Mouse (Mus musculus) intestine, embryonic 16.5 days (tissue): ENCODE results near the gene Wnt5b. TPM values are rescaled to one million over a fixed set of nuclear protein-coding genes. Genes with fewer than 3 reads are reported as not detected.
A peak's percentile ranks its signal among the peaks of the same experiment; 100 is the strongest.

Source experiments
- ATAC-seq: fragments of 200-750 bp; cut with Nextera tagmentation; 2 replicates; pipeline ENCODE4 v1.8.0; 2017; ENCODE audit warnings: moderate TSS enrichment, moderate library complexity
- H3K27ac ChIP-seq: fragments of 300-500 bp; sonication (generic); 2 replicates; pipeline ENCODE4 v1.5.1; 2014; ENCODE audit warnings: mild to moderate bottlenecking, low read length
- H3K27me3 ChIP-seq: fragments of 300-500 bp; sonication (generic); replicated peaks from 2 replicates; pipeline ENCODE4 v1.6.1; 2014; ENCODE audit warnings: low read length, control low read depth, mixed read lengths; ENCODE audit not compliant: control insufficient read depth, insufficient read depth
- H3K36me3 ChIP-seq: fragments of 300-500 bp; sonication (generic); 2 replicates; pipeline ENCODE4 v1.6.1; 2014; ENCODE audit warnings: low read length, control low read depth; ENCODE audit not compliant: control insufficient read depth, insufficient read depth
- H3K4me1 ChIP-seq: fragments of 300-500 bp; sonication (generic); 2 replicates; pipeline ENCODE4 v1.6.1; 2014; ENCODE audit warnings: low read length, control low read depth, mixed read lengths; ENCODE audit not compliant: control insufficient read depth, insufficient read depth
- H3K4me2 ChIP-seq: fragments of 300-500 bp; sonication (generic); 2 replicates; pipeline ENCODE4 v1.6.1; 2014; ENCODE audit warnings: low read depth, low read length, control low read depth
- H3K4me3 ChIP-seq: fragments of 300-500 bp; sonication (generic); 2 replicates; pipeline ENCODE4 v1.5.1; 2014; ENCODE audit warnings: mild to moderate bottlenecking, low read length
- H3K9ac ChIP-seq: fragments of 300-500 bp; sonication (generic); 2 replicates; pipeline ENCODE4 v1.6.1; 2014; ENCODE audit warnings: low read depth, low read length
- H3K9me3 ChIP-seq: fragments of 300-500 bp; sonication (generic); 2 replicates; pipeline ENCODE4 v1.6.1; 2016; ENCODE audit warnings: low read length, control low read depth; ENCODE audit not compliant: control insufficient read depth
- WGBS: fragments of 180-500 bp; shearing (Covaris S2); extraction: QIAGEN DNeasy Blood & Tissue Kit; methylation state at CpG from one replicate; pipeline ENCODE4 v1.1.7; 2014; 5-methylcytosine and 5-hydroxymethylcytosine counted together
- polyA plus RNA-seq: library from polyadenylated mRNA; unstranded; fragments of >200 nt; fragmentation: Nextera tagmentation; extraction: Ambion mirVana; gene quantifications from 2 replicates; pipeline ENCODE4 v1.2.1, GENCODE M21; 2015

Gene Wnt5b
- polyA plus RNA-seq, 1 experiment from 2014 or later, result 4.0 TPM

DNA sequence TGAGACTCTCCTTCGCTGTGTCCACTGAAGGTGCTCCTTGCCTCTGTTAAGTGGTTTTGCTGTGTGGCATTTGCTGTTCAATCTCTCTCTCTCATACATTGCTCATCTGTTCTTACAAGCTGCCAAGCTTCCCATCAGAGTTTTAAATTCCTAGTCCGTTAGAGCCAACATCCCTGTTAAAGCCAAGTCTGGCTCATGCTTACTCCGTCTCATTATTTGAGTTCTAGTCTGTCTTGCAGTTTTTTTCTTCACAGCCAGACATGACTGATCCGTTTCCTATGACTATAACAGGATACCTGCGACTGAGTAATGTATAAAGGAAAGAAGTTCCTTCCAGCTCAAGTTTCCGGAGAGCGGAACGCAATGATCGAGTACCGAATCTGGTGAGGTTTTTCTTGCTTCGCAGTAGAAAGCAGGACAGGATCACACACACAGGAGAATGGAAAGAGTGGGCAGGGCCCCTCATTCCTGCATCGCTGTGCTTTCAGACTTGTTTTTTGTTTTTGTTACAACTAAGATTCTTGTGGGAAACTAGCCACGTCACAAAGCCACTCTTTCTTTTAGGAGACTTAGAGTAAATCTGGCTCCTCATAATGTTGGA, 34.6 kb downstream of the Wnt5b start:
- no peaks in the 10 kb centered on the region for H3K9me3 ChIP-seq
- H3K27me3 ChIP-seq, result no peaks in the 10 kb centered on the region
- WGBS, result 89% methylated on average over 13 of the region's 13 CpGs
- H3K4me3 ChIP-seq, result no peak overlapping the region
- H3K4me2 ChIP-seq, result no peak overlapping the region
- ATAC-seq, result no peak
- H3K4me1 ChIP-seq, result 0 out of 2 replicates have a peak, but pooled peaks cover 3% of the 10 kb centered on the region
- H3K36me3 ChIP-seq, result no peaks in the 10 kb centered on the region
- no peak overlapping the region for H3K27ac ChIP-seq
- H3K9ac ChIP-seq, result no peak overlapping the region

DNA sequence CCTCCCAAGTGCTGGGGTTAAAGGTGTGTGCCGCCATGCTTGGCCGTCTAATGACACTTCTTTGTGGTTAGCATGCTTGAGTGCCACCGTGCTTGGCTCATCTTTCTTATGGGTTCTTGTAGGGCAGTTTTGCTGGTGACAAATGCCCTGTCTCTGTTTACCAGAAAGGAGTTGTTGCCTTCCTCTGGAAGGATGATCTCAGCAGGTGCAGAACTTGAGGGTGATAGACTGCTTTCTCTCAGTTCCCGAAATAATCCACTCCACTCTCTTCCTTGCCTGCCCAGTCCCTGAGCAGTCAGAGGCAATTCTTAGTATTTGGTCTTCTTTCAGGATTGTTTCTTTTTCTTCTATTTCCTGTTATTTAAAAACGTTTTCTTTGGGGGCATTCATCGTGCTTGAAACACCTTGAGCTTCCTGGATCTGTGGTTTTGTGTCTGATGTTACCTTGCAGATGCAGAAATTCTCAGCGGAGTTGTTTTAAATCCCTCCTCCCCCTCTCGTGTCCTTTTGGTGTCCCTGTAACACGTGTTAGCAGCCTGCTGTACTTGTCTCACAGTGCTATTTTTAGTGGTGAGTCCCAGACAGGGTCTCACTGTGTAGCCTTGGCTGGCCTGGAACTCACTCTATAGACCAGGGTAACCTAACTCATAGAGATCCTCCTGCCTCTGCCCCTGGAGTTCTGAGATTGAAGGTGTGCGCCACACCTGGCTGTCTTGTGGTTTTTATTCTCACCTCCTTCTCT, 35.3 kb downstream of the Wnt5b start:
- H3K27ac ChIP-seq, result no peak overlapping the region
- no peaks in the 10 kb centered on the region for H3K36me3 ChIP-seq
- H3K9ac ChIP-seq, result no peak overlapping the region
- H3K4me1 ChIP-seq, result 0 out of 2 replicates have a peak, but pooled peaks cover 3% of the 10 kb centered on the region
- no peak for ATAC-seq
- no peak overlapping the region for H3K4me3 ChIP-seq
- WGBS, result 78% methylated on average over 10 of the region's 10 CpGs
- no peaks in the 10 kb centered on the region for H3K27me3 ChIP-seq
- H3K9me3 ChIP-seq, result no peaks in the 10 kb centered on the region
- H3K4me2 ChIP-seq, result no peak overlapping the region

DNA sequence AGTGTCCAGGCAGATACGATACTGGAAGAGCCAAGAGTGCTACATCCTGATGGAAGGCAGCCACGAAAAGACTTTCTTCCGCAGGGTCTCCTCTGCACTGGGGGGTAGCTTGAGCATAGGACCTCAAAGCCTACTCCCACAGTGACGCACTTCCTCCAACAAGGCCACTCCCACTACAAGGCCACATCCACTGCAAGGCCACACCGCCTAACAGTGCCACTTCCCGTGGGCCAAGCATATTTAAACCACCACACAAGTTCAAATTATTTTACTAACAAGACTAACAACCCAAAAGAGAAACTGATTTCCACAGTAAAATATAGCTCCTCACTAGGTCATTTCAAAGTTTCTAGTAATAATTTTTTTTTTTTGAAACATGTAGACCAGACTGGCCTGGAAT, 35.9 kb downstream of the Wnt5b start:
- ATAC-seq, result no peak
- no peak overlapping the region for H3K9ac ChIP-seq
- H3K27ac ChIP-seq, result no peak overlapping the region
- H3K36me3 ChIP-seq, result no peaks in the 10 kb centered on the region
- H3K4me1 ChIP-seq, result 0 out of 2 replicates have a peak, but pooled peaks cover 3% of the 10 kb centered on the region
- H3K9me3 ChIP-seq, result no peaks in the 10 kb centered on the region
- WGBS, result 95% methylated on average over 6 of the region's 6 CpGs
- H3K4me2 ChIP-seq, result no peak overlapping the region
- no peak overlapping the region for H3K4me3 ChIP-seq
- no peaks in the 10 kb centered on the region for H3K27me3 ChIP-seq

DNA sequence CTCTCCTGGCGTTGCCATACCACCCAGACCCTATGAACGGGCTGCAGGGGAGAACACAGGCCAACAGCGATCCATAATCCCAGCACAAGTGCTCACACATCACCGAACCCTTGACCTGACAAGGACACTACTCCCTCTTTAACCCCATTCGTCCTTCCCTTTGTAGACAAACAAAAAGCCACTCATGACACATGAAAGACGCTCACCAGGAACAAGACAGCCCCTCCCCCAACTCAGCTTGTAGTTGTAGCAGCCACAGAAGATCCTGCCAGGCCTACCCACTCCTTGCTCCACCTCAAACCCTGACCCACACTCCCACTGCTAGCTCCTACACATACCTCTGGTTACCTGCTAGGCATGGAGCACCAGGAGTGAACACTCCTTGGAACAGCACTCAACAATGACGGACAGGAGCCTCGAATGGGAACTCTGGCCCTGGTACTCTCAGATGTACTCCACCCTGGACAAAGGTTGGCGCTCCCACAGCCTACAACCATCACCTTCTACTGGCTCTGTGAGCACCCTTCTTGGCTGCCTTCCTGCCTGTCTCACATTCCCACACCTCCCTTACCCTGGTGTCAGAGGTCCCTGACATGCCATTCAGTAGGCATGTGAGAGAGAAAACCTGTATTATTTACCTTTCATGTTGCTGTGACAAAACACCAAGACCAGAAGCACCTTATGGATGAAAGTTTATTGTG, 38.5 kb downstream of the Wnt5b start:
- Histone ChIP-seq H3K9ac (no peak overlapping the region), H3K36me3 (no peaks in the 10 kb centered on the region), H3K4me1 (0 out of 2 replicates have a peak, but pooled peaks cover 3% of the 10 kb centered on the region), H3K27ac (no peak overlapping the region), H3K4me3 (no peak overlapping the region), H3K27me3 (no peaks in the 10 kb centered on the region), H3K4me2 (no peak overlapping the region), H3K9me3 (no peaks in the 10 kb centered on the region)
- 0 out of 2 replicates have a peak, but pooled peaks have one; percentile 38 for ATAC-seq
- WGBS, result 75% methylated on average over 9 of the region's 9 CpGs

DNA sequence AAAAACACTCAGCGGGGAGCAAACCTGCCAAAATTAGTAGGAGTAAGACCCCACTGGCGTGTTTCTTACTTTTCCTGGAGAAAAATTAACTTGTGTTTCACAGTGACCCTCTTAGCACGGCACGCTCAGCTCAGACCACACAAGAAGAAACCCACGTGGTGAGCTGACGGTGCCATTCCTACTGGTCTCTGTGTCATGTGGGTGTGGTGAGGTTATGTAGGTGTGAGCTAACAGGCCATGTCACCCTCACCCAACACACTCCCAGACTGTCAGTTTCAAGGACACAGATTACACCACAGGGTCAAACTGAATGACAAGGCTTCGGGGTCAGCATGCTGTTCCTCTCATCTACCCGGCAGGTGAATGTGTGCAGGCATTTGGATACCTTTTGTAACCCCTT, 39.4 kb downstream of the Wnt5b start:
- no peak overlapping the region for H3K27ac ChIP-seq
- no peak for ATAC-seq
- H3K9ac ChIP-seq, result no peak overlapping the region
- H3K27me3 ChIP-seq, result no peaks in the 10 kb centered on the region
- no peaks in the 10 kb centered on the region for H3K9me3 ChIP-seq
- H3K4me2 ChIP-seq, result no peak overlapping the region
- 0 out of 2 replicates have a peak, but pooled peaks cover 3% of the 10 kb centered on the region for H3K4me1 ChIP-seq
- H3K4me3 ChIP-seq, result no peak overlapping the region
- 80% methylated on average over 8 of the region's 8 CpGs for WGBS
- no peaks in the 10 kb centered on the region for H3K36me3 ChIP-seq

DNA sequence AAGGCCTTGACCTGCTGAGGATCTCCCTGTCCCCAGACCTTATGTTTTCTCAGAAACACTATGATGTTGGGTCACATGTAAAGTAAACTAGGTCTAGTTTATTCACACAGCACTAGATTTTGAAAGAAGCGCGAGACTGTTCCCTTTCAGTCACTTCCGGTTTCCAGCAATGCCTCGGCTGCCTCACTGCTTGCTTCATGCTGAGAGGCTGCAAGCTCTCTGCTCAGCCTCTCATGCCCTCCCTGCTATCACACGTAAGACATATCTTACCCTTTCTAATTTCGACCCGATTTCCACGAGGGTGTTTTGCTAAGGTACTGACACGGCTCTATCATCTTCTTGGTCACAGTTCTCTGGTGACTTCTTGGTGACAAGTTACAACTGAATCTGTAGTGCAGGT, 42.1 kb downstream of the Wnt5b start:
- Histone ChIP-seq H3K4me3 (no peak overlapping the region), H3K27ac (no peak overlapping the region), H3K4me1 (peaks cover 7% of the 10 kb centered on the region; the same call in 1 of the 2 replicates), H3K9me3 (no peaks in the 10 kb centered on the region), H3K4me2 (no peak overlapping the region), H3K27me3 (no peaks in the 10 kb centered on the region), H3K9ac (no peak overlapping the region), H3K36me3 (no peaks in the 10 kb centered on the region)
- WGBS, result 66% methylated on average over 9 of the region's 9 CpGs
- no peak for ATAC-seq

DNA sequence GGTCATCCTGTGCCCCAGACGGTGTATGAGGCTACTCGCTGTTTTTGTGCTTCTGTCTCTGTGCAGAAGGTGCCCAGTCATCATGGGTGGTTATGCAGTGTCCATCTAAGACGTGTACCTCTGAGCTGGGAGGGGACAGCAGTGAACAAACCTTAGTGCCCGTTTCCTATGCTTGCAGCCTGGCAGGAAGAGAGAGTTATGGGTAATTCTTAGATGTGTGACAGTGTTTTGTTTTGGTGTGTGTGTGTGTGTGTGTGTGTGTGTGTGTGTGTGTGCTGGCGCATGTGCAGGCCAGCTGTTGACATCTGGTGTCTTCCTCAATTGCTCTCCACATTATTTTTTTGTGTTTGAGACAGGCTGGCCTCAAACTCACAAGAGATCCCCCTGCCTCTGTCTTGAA, 44.1 kb downstream of the Wnt5b start:
- ATAC-seq, result no peak
- Histone ChIP-seq H3K27me3 (no peaks in the 10 kb centered on the region), H3K4me1 (peaks cover 4% of the 10 kb centered on the region; the same call in 1 of the 2 replicates), H3K27ac (no peak overlapping the region), H3K4me2 (no peak overlapping the region), H3K9me3 (no peaks in the 10 kb centered on the region), H3K4me3 (no peak overlapping the region), H3K9ac (no peak overlapping the region), H3K36me3 (no peaks in the 10 kb centered on the region)
- 62% methylated on average over 5 of the region's 5 CpGs for whole genome bisulfite sequencing

DNA sequence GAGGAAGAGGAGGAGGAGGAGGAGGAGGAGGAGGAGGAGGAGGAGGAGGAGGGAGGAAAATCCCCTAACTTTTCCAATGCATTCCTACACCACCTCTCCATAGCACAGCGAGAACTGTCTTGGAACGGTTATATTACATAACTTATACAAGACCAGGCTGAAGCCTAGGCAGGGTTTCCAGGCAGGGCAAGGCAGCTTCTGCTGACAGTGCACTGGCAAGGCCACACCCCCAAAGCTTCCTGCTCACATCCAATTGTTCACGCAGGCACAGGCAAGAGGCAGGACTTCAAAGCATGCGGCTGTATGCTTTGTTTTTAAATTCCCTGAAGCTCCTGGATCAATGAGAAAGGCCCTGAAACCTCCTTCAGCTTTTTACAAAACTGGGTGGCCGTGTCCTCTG, 44.9 kb downstream of the Wnt5b start:
- Histone ChIP-seq H3K9ac (no peak overlapping the region), H3K4me2 (no peak overlapping the region), H3K4me3 (no peak overlapping the region), H3K4me1 (peaks cover 4% of the 10 kb centered on the region; the same call in 1 of the 2 replicates), H3K27ac (no peak overlapping the region), H3K27me3 (no peaks in the 10 kb centered on the region), H3K36me3 (no peaks in the 10 kb centered on the region), H3K9me3 (no peaks in the 10 kb centered on the region)
- 12% methylated on average over 5 of the region's 5 CpGs for WGBS
- ATAC-seq, result peak; percentile 63

DNA sequence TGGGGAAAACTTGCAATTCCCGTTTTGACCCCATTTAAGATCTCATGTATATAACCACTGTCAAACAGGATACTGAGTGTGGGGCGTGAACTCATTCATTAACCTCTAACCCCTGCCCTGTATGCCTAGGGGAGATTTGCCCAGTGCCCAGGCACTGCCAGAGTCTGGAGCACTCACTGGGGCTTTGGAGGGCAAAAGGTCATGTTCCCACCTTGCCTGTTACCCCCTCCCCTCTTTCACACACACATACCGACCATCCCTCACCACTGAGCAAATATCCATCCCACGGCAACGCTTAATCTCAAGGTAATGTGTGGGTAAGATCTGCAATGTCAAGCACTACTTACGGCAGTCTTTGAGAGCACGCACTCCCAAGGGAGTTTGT, 51.5 kb downstream of the Wnt5b start:
- ATAC-seq, result no peak
- H3K4me1 ChIP-seq, result peaks cover 7% of the 10 kb centered on the region
- H3K36me3 ChIP-seq, result no peaks in the 10 kb centered on the region
- no peak overlapping the region for H3K4me3 ChIP-seq
- no peak overlapping the region for H3K9ac ChIP-seq
- H3K4me2 ChIP-seq, result no peak overlapping the region
- no peak overlapping the region for H3K27ac ChIP-seq
- H3K9me3 ChIP-seq, result no peaks in the 10 kb centered on the region
- 47% methylated on average over 7 of the region's 7 CpGs for WGBS
- no peaks in the 10 kb centered on the region for H3K27me3 ChIP-seq
